Mouse (Mus musculus) neural tube, postnatal 0 days (tissue): ENCODE measurements around the gene Gm26602. TPM values are rescaled to one million over a fixed set of nuclear protein-coding genes. Genes with fewer than 3 reads are reported as not detected.

Experiments
- microRNA-seq: library from miRNA; unstranded; fragments of <30 nt; microRNA quantifications from one replicate; pipeline ENCODE4, GENCODE M21; 2016
- polyA plus RNA-seq: library from polyadenylated mRNA; unstranded; fragments of >200 nt; fragmentation: Nextera tagmentation; extraction: Ambion mirVana; gene quantifications from 2 replicates; pipeline ENCODE4 v1.2.1, GENCODE M21; 2015

Gm26602 gene
- 32.0 TPM in 1 of 2 replicates, not detected in the other for polyA plus RNA-seq

DNA sequence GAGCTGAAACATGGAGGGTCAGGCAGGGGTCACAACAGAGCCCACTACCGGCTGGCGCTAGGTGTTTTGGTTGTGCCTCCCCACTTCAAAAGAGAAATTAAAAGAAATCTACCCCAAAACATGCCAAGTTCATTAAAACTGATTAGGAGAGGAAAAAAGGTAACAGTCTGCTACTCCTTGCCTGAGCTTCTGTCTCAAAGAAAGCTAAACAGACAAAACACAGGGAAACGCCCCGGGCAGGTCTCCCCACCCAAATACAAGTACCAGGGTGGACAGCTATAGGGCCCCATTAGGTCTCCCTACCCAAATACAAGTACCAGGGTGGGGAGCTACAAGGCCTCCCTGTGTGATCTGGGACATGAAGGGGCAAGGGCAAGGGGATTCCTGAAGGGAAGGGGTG lies at the start of gene Gm26602:
Gene Gm26602, plus strand, starts transcription at position 301 of the 400 bp plus-strand sequence.

DNA sequence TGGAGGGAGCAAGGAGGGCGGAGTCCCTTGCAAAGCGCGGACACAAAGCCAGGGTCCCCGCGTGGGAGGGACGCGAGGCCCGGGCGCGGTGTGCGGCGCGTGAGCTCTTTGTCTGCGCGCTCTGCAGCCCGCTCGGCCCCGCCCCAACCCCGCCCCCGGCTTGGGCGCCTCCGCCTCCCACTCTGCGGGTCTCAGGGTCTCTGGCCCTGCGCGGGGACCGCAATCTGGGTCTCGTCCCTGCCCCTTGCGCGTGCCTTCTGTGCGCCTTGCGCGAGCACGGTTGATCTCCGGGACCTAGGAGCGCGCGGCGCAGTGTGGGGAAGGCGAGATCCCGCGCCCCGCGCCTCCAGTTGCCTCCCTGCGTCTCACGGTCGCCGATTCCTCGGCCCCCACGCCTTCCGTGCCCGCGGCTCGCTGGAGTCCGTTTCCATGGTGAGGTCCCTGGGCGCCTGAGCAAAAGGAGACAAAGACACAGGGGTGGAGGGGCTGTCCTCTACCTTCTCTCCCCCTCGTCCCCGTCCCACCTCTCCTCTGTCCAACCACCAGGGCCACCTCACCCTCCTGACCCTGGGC lies 36.3 kb upstream of the Gm26602 start, which contains the start of the genes Prtn3 and Plppr3:
Gene Prtn3, plus strand, starts transcription at position 187 of the 573 bp plus-strand sequence.
Gene Plppr3, minus strand, starts transcription at position 345 of the 573 bp plus-strand sequence.

DNA sequence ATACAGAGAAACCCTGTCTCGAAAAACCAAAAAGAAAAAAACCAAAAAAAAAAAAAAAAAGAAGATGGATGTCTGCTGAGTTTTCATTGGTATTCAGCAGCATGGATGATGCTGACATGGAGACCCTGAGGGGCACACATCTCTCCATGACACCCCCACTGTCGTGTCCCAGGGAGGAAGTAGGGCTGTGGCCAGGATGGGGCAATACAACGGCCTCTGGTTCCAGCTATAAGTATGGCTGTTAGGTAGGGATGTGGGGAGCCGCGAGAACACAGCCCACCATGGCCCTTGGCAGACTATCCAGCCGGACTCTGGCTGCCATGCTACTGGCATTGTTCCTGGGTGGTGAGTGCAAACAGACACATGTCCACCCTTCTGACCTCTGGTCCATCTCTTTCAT lies 24.6 kb upstream of the Gm26602 start, which contains the start of gene Elane:
Gene Elane, plus strand, starts transcription at position 194 of the 400 bp plus-strand sequence.

DNA sequence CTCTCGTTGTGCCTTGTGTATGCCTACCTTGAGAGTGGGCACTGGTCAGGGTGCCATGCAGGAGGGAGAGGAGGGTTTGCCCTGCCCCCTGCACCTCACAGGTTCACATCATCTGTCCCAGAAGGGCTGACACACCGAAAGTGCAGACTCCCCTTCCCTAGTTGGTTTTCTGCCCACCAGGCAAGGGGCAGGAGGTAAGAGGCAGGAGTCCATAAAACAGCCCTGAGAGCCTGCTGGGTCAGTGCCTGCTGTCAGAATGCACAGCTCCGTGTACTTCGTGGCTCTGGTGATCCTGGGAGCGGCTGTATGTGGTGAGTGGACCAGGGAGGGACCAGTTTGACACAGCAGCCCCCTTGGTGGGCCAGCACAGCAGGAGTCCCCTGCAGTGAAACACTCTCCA lies 20.0 kb upstream of the Gm26602 start, which contains the start of gene Cfd:
Gene Cfd, plus strand, starts transcription at position 184 of the 400 bp plus-strand sequence.

DNA sequence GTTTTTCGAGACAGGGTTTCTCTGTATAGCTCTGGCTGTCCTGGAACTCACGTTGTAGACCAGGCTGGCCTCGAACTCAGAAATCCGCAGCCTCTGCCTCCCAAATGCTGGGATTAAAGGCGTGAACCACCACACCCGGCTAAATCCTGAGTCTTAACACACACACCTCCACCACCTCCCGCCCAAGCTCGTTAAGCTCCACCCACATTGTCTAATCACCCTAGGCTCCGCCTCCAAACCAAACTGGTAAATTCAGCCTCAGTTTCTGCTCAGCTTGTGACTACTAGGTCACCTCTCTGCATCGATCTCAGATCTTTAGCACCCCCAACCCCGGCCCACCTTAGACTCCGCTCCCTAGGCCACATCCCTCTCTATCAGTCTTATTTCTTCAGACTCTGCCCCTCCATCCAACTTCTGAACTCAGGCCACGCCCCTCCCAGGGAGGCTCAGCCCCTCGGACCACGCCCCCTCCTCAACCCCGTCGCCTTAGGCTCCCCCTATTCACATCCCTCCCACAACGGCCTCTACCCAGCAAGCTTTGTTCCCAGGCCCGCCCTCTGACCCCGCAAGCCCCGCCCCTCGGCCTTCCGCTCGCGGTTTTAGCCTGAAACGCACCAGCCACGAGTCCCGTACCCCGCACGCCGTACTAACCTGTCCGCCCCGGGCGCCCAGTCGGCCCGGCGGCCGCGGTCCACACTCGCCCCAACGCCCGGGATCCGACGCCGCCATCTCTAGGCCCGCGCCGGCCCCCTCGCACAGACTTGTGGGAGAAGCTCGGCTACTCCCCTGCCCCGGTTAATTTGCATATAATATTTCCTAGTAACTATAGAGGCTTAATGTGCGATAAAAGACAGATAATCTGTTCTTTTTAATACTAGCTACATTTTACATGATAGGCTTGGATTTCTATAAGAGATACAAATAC lies 2.2 kb upstream of the Gm26602 start, which contains the start of gene Med16:
Gene Med16, minus strand, starts transcription at position 757 of the 925 bp plus-strand sequence.

DNA sequence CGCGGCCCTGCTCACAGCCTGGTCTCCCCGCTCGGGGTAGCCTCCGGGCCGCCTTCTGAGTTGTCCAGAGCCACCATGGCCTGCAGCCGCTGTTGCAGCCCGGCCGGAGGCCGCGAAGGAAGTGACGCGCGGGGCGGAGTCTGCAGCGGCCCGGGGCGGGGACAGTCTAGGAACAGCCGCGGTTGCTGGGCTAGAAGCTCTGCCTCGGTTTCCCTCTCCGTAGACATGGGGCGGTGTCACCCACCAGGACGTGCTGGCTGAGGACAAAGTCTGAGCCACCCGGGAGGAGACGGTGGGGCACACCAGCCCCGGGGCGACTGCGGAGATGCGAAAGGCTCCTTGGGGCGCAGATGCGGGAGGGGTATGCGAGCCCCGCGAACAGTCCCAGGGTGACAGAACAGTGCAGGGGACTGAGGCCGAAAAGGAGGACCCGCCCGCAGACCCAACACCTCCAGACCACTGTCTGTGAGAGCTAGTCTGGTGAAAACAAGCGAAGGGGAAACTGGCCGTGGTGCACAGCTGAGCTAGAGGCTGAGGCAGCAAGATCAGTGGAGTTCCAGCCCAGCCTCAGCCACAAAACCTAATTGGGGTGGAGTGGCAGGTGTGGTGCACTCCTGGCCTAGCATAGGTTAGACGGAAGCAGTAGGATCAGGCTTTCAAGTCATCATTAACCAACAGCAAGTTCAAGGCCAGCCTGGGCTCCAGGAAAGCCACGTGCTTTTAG lies 6.3 kb downstream of the Gm26602 start, which contains the start of gene Kiss1r:
Gene Kiss1r, plus strand, starts transcription at position 164 of the 724 bp plus-strand sequence.

DNA sequence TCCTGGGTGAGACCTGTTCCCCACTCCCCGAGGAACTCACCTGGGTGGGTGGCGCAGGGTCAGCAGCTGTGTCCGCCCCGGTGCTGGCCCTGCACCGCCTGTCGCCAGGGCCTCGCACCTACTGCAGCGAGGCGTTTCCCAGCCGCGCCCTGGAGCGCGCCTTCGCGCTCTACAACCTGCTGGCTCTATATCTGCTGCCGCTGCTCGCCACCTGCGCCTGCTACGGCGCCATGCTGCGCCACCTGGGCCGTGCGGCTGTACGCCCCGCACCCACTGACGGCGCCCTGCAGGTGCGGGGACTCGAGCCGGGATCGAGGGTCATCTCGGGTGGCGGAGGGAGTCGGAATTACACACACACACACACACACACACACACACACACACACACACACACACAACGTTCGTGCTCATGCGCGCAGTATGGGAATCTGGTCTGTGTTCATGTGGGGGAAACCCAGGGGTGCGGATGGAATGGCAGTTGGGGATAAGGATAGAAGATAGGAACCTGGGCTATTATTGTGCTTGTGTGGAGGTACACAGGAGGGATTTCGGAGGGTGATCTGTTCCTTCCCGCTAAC lies 10.4 kb downstream of the Gm26602 start, which contains the start of gene R3hdm4:
Gene R3hdm4, minus strand, starts transcription at position 251 of the 578 bp plus-strand sequence.

DNA sequence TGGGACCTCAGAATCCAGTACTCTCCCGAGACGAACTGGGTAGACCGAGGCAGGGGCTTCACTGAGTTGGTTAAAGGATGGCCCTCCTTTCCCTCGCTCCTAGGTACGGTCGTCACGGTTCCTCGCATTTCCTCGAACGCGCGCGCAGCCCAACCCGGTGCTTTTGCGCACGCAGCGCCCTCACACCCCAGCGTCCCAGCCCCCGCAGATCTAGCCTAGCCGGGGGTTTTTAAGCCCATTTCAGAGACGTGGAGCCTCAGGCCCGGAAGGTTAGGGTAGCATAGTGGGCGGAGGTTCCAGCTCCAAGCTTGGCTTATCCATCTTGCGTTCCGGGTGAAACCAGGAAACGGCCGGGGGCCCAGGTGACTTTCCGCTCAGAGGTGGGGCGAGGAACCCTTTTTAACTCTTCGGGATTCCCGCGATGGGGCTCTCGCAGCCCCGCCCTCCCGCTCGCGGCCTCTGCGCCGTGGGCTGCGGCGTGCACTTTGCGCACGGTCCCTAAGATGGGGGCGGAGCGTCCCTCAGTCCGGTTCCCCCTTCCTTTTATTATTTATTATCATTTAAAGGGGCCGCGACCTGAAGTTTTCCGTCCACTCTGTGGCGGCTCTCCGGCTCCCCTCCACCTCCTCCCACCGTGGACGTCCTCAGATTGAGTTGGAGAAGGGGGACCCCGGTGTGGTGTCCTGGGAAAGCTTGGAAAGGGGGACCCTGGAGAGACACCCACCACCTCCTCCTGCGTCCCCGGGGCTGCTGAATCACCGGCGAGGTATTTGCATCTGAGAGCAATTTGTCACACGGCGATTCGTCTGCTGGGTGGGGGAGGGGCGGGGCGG lies 16.1 kb downstream of the Gm26602 start, which contains the start of gene Arid3a:
Gene Arid3a, plus strand, starts transcription at position 553 of the 833 bp plus-strand sequence.

DNA sequence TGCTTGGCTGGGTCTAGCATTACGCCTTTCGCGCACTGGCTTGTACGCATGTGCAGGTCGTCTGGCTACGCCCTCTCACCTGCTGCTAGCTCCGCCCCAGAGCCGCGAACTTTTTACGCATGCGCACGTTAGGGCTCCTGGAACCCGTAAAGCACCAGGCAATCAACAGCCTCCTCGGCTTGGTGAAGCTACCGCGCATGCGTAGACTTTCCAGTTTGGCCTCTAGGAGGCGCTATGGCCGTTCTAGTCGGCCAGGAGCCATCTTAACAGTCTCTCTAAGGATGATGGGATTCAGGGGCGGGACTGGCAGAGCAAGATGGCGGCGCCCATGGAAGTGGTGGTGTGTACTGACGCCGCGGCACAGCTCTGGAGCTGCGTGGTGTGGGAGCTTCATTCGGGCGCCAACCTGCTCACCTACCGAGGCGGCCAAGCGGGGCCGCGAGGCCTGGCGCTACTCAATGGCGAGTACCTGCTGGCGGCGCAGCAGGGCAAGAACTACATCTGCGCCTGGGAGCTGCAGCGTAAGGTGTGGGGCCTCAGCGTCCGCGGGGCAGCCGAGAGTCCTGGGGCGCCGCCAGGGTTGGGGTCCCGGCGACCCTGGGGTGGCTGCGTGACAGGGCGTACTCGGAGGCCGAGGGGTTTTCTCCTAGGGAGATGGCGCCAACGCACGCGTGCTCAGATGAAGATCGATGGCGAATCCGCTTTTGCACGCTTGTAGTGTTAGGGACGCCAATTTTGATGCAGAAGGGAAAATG lies 49.4 kb downstream of the Gm26602 start, which contains the start of gene Wdr18:
Gene Wdr18, plus strand, starts transcription at position 306 of the 755 bp plus-strand sequence.

Small RNA genes within 50 kb of the gene (microRNA-seq; reads per million reads assigned to microRNA genes)
- gene Mir6910 = not detected

Other genes starting within 250 kb of the Gm26602 start
- gene Madcam1, start 246.3 kb upstream of the Gm26602 start, polyA plus RNA-seq = 0.57 and 0.93 TPM in 2 replicates
- 142 and 148 TPM in 2 replicates for gene Tpgs1, start 241.5 kb upstream of the Gm26602 start, polyA plus RNA-seq
- gene Cdc34, start 228.7 kb upstream of the Gm26602 start, polyA plus RNA-seq = 68.6 and 75.3 TPM in 2 replicates
- gene Gzmm, start 221.8 kb upstream of the Gm26602 start, polyA plus RNA-seq = 0.83 and 1.1 TPM in 2 replicates
- 1,217 and 1,238 TPM in 2 replicates for gene Bsg, start 206.4 kb upstream of the Gm26602 start, polyA plus RNA-seq
- 10.7 and 16.5 TPM in 2 replicates for gene Hcn2, start 194.2 kb upstream of the Gm26602 start, polyA plus RNA-seq
- 33.3 and 33.7 TPM in 2 replicates for gene Polrmt, start 164.3 kb upstream of the Gm26602 start, polyA plus RNA-seq
- gene Fgf22, start 155.8 kb upstream of the Gm26602 start, polyA plus RNA-seq = 4.8 and 5.8 TPM in 2 replicates
- 115 and 119 TPM in 2 replicates for gene Rnf126, start 143.9 kb upstream of the Gm26602 start, polyA plus RNA-seq
- gene Fstl3, start 133.6 kb upstream of the Gm26602 start, polyA plus RNA-seq = 3.2 and 4.4 TPM in 2 replicates
- 0.12 TPM in 1 of 2 replicates, not detected in the other for gene Prss57, start 119.9 kb upstream of the Gm26602 start, polyA plus RNA-seq
- 202 and 243 TPM in 2 replicates for gene Palm, start 117.3 kb upstream of the Gm26602 start, polyA plus RNA-seq
- 0.36 and 0.45 TPM in 2 replicates for gene Misp, start 89.9 kb upstream of the Gm26602 start, polyA plus RNA-seq
- 41.0 and 46.2 TPM in 2 replicates for gene Ptbp1, start 56.4 kb upstream of the Gm26602 start, polyA plus RNA-seq
- gene Prtn3, start 36.4 kb upstream of the Gm26602 start, polyA plus RNA-seq = 10.9 and 11.4 TPM in 2 replicates
- 253 and 298 TPM in 2 replicates for gene Plppr3, start 36.2 kb upstream of the Gm26602 start, polyA plus RNA-seq
- not detected in 2 replicates for gene Elane, start 24.6 kb upstream of the Gm26602 start, polyA plus RNA-seq
- 0.37 TPM in 1 of 2 replicates, not detected in the other for gene Cfd, start 20.0 kb upstream of the Gm26602 start, polyA plus RNA-seq
- 38.0 and 41.7 TPM in 2 replicates for gene Med16, start 1.9 kb upstream of the Gm26602 start, polyA plus RNA-seq
- 3.6 and 3.7 TPM in 2 replicates for gene Kiss1r, start 6.1 kb downstream of the Gm26602 start, polyA plus RNA-seq
- 268 and 306 TPM in 2 replicates for gene R3hdm4, start 10.4 kb downstream of the Gm26602 start, polyA plus RNA-seq
- 1.7 and 3.0 TPM in 2 replicates for gene Arid3a, start 16.2 kb downstream of the Gm26602 start, polyA plus RNA-seq
- 108 and 110 TPM in 2 replicates for gene Wdr18, start 49.3 kb downstream of the Gm26602 start, polyA plus RNA-seq
- gene Grin3b, start 59.9 kb downstream of the Gm26602 start, polyA plus RNA-seq = 0.24 and 0.35 TPM in 2 replicates
- 33.5 and 35.6 TPM in 2 replicates for gene Tmem259, start 73.5 kb downstream of the Gm26602 start, polyA plus RNA-seq
- gene Cnn2, start 77.7 kb downstream of the Gm26602 start, polyA plus RNA-seq = 19.9 and 20.5 TPM in 2 replicates
- gene Abca7, start 85.6 kb downstream of the Gm26602 start, polyA plus RNA-seq = 2.6 TPM in 2 replicates
- 1.9 TPM in 2 replicates for gene Arhgap45, start 105.8 kb downstream of the Gm26602 start, polyA plus RNA-seq
- gene Polr2e, start 128.9 kb downstream of the Gm26602 start, polyA plus RNA-seq = 138 and 143 TPM in 2 replicates
- gene Gpx4, start 136.3 kb downstream of the Gm26602 start, polyA plus RNA-seq = 738 and 765 TPM in 2 replicates
- gene Sbno2, start 194.7 kb downstream of the Gm26602 start, polyA plus RNA-seq = 8.5 and 9.0 TPM in 2 replicates
- 14.6 and 18.3 TPM in 2 replicates for gene Stk11, start 204.9 kb downstream of the Gm26602 start, polyA plus RNA-seq
- gene Atp5d, start 227.8 kb downstream of the Gm26602 start, polyA plus RNA-seq = 803 and 819 TPM in 2 replicates
- gene Cbarp, start 230.0 kb downstream of the Gm26602 start, polyA plus RNA-seq = 110 and 138 TPM in 2 replicates
- 16.4 and 21.8 TPM in 2 replicates for gene Midn, start 237.4 kb downstream of the Gm26602 start, polyA plus RNA-seq